Mouse (Mus musculus): ENCODE results near the gene Psmb6. TPM values are rescaled to one million over a fixed set of nuclear protein-coding genes. Genes with fewer than 3 reads are reported as not detected.
"Not testable (repeated sequence)": the region's sequence is repeated elsewhere in the genome, so short reads cannot be mapped to it uniquely, and the experiment has no call there.

Gene Psmb6
- polyA plus RNA-seq, 1 experiment from 2014 or later, result 792 TPM

DNA sequence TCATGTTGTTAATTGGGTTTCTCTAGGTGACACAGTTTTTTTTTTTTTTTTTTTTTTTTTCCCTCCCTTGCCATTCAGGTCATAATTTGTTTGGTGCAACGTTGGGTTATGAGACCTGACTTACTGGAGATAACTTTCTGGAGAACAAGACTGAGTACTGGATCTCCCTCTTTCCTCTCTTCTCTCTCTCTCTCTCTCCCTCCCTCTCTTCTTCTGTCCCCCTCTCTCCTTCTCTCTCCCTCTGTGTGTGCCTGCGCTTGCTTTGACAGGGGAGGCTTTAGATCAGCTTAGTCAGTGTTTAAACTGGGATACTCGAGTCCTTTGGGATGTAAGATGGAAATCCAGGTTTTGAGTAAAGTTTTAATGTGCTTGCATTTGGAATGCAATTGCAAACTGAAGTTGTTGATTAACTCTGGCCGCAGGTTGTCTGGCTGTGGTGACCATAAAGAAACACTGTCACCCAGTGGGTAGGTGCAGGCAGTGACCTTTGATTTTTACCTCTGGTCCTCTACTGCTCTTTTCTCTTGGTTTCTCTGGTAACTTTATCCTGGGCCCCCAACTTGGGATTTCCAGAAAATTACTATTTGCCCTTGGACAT lies 39.2 kb downstream of the Psmb6 start:
- H3K9ac ChIP-seq (ENCODE audit: low read length), result peak overlapping the region; percentile 73; the same call in 1 of the 2 replicates
- peak overlapping the region; percentile 81 for H3K27ac ChIP-seq (ENCODE audit: low read depth)
- peaks cover 7% of the 10 kb centered on the region; the same call in 1 of the 2 replicates for H3K36me3 ChIP-seq (ENCODE audit: control insufficient read depth, insufficient read depth, low read length)
- 25% methylated on average over 4 of the region's 4 CpGs for WGBS
- no peaks in the 10 kb centered on the region for H3K9me3 ChIP-seq (ENCODE audit: control insufficient read depth, low read length)
- H3K27me3 ChIP-seq (replicated peaks; ENCODE audit: control insufficient read depth, insufficient read depth, low read length), result no peaks in the 10 kb centered on the region
- no peak for ATAC-seq (replicated peaks; ENCODE audit: low FRiP score, low TSS enrichment, low read depth)
- H3K4me1 ChIP-seq (replicated peaks; ENCODE audit: control insufficient read depth, insufficient read depth, low read length), result peaks cover 31% of the 10 kb centered on the region; the same call in 1 of the 2 replicates
- peak overlapping the region; percentile 78 for H3K4me2 ChIP-seq (ENCODE audit: low read length)
- DNase-seq (ENCODE audit: low spot score), result no peak
- H3K4me3 ChIP-seq (ENCODE audit: low read depth, low read length), result peak overlapping the region; percentile 85

GRCm38 (mm10) chr11:70566586-70566985 lies 41.4 kb downstream of the Psmb6 start:
- Histone ChIP-seq H3K4me2 (ENCODE audit: low read length) (no peak overlapping the region), H3K4me1 (replicated peaks; ENCODE audit: control insufficient read depth, insufficient read depth, low read length) (peaks cover 30% of the 10 kb centered on the region; the same call in 1 of the 2 replicates), H3K27ac (ENCODE audit: low read depth) (no peak overlapping the region), H3K36me3 (ENCODE audit: control insufficient read depth, insufficient read depth, low read length) (peaks cover 7% of the 10 kb centered on the region; the same call in 1 of the 2 replicates), H3K27me3 (replicated peaks; ENCODE audit: control insufficient read depth, insufficient read depth, low read length) (no peaks in the 10 kb centered on the region), H3K9me3 (ENCODE audit: control insufficient read depth, low read length) (no peaks in the 10 kb centered on the region), H3K9ac (ENCODE audit: low read length) (no peak overlapping the region), H3K4me3 (ENCODE audit: low read depth, low read length) (no peak overlapping the region)
- ATAC-seq (replicated peaks; ENCODE audit: low FRiP score, low TSS enrichment, low read depth) (no peak), DNase-seq (ENCODE audit: low spot score) (no peak)
- WGBS, result 69% methylated on average over 7 of the region's 7 CpGs

- not testable (repeated sequence) for ATAC-seq (replicated peaks; ENCODE audit: low FRiP score, low TSS enrichment, low read depth); H3K9me3 ChIP-seq (ENCODE audit: control insufficient read depth, low read length); DNase-seq (ENCODE audit: low spot score)
Observed at GRCm38 (mm10) chr11:70570614-70571013, 45.4 kb downstream of the Psmb6 start.

GRCm38 (mm10) chr11:70571641-70572040 lies 46.5 kb downstream of the Psmb6 start:
- Histone ChIP-seq H3K4me1 (replicated peaks; ENCODE audit: control insufficient read depth, insufficient read depth, low read length) (0 out of 2 replicates have a peak, but pooled peaks cover 4% of the 10 kb centered on the region), H3K4me3 (ENCODE audit: low read depth, low read length) (no peak overlapping the region), H3K27ac (ENCODE audit: low read depth) (no peak overlapping the region), H3K36me3 (ENCODE audit: control insufficient read depth, insufficient read depth, low read length) (peaks cover 7% of the 10 kb centered on the region; the same call in 1 of the 2 replicates), H3K9ac (ENCODE audit: low read length) (no peak overlapping the region), H3K4me2 (ENCODE audit: low read length) (no peak overlapping the region), H3K9me3 (ENCODE audit: control insufficient read depth, low read length) (no peaks in the 10 kb centered on the region), H3K27me3 (replicated peaks; ENCODE audit: control insufficient read depth, insufficient read depth, low read length) (no peaks in the 10 kb centered on the region)
- DNase-seq (ENCODE audit: low spot score) (no peak), ATAC-seq (replicated peaks; ENCODE audit: low FRiP score, low TSS enrichment, low read depth) (no peak)
- WGBS, result 91% methylated on average over 1 of the region's 1 CpGs

More at GRCm38 (mm10) chr11:70570614-70571013, 45.4 kb downstream of the Psmb6 start:
- not testable (repeated sequence) for H3K4me3 ChIP-seq (ENCODE audit: low read depth, low read length); H3K27ac ChIP-seq (ENCODE audit: low read depth); H3K4me2 ChIP-seq (ENCODE audit: low read length); H3K36me3 ChIP-seq (ENCODE audit: control insufficient read depth, insufficient read depth, low read length); H3K27me3 ChIP-seq (replicated peaks; ENCODE audit: control insufficient read depth, insufficient read depth, low read length); H3K9ac ChIP-seq (ENCODE audit: low read length)
- peaks cover 10% of the 10 kb centered on the region; the same call in 1 of the 2 replicates for H3K4me1 ChIP-seq (replicated peaks; ENCODE audit: control insufficient read depth, insufficient read depth, low read length)
- WGBS, result 97% methylated on average over 1 of the region's 1 CpGs

DNA sequence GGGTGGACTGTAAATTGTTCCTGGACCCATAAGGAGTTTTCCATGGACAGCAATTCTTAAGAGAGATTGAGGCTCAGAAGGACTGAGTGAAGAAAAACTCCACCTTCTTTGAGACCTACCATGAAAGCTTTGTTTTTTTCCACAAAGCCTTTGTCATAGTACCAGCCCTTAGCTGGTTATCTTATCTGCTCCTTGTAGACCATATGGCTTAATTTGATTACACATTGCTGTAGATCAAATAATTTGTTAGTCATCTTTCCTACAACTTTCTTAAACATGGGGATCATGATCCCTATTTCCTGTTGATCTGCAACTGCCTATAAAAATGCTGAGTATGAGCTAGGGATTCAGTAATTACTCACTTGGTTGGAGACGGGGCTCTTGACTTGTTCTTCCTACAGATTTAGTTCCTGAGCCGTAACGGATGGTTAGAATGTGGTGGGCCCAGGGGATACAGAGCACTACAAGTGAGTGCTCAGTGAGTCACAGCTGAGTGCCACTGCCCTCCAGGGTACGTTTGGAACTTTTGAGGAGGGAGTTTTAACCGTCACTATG lies 47.3 kb downstream of the Psmb6 start:
- Histone ChIP-seq H3K4me3 (ENCODE audit: low read depth, low read length) (no peak overlapping the region), H3K9me3 (ENCODE audit: control insufficient read depth, low read length) (no peaks in the 10 kb centered on the region), H3K4me2 (ENCODE audit: low read length) (no peak overlapping the region), H3K27ac (ENCODE audit: low read depth) (no peak overlapping the region), H3K36me3 (ENCODE audit: control insufficient read depth, insufficient read depth, low read length) (0 out of 2 replicates have a peak, but pooled peaks cover 3% of the 10 kb centered on the region), H3K4me1 (replicated peaks; ENCODE audit: control insufficient read depth, insufficient read depth, low read length) (peaks cover 9% of the 10 kb centered on the region), H3K9ac (ENCODE audit: low read length) (no peak overlapping the region), H3K27me3 (replicated peaks; ENCODE audit: control insufficient read depth, insufficient read depth, low read length) (no peaks in the 10 kb centered on the region)
- DNase-seq (ENCODE audit: low spot score) (no peak), ATAC-seq (replicated peaks; ENCODE audit: low FRiP score, low TSS enrichment, low read depth) (no peak)
- 54% methylated on average over 5 of the region's 5 CpGs for WGBS

- Histone ChIP-seq H3K27ac (ENCODE audit: low read depth) (no peak overlapping the region), H3K27me3 (replicated peaks; ENCODE audit: control insufficient read depth, insufficient read depth, low read length) (no peaks in the 10 kb centered on the region), H3K4me1 (replicated peaks; ENCODE audit: control insufficient read depth, insufficient read depth, low read length) (peaks cover 23% of the 10 kb centered on the region), H3K4me3 (ENCODE audit: low read depth, low read length) (no peak overlapping the region), H3K9ac (ENCODE audit: low read length) (no peak overlapping the region), H3K4me2 (ENCODE audit: low read length) (no peak overlapping the region), H3K9me3 (ENCODE audit: control insufficient read depth, low read length) (no peaks in the 10 kb centered on the region), H3K36me3 (ENCODE audit: control insufficient read depth, insufficient read depth, low read length) (0 out of 2 replicates have a peak, but pooled peaks cover 3% of the 10 kb centered on the region)
- no peak for ATAC-seq (replicated peaks; ENCODE audit: low FRiP score, low TSS enrichment, low read depth)
- 80% methylated on average over 6 of the region's 6 CpGs for WGBS
- DNase-seq (ENCODE audit: low spot score), result no peak
Observed at GRCm38 (mm10) chr11:70573872-70574271, 48.7 kb downstream of the Psmb6 start.

GRCm38 (mm10) chr11:70577201-70577600 lies 52.0 kb downstream of the Psmb6 start:
- Histone ChIP-seq H3K27ac (ENCODE audit: low read depth) (no peak overlapping the region), H3K27me3 (replicated peaks; ENCODE audit: control insufficient read depth, insufficient read depth, low read length) (no peaks in the 10 kb centered on the region), H3K4me1 (replicated peaks; ENCODE audit: control insufficient read depth, insufficient read depth, low read length) (peaks cover 45% of the 10 kb centered on the region), H3K36me3 (ENCODE audit: control insufficient read depth, insufficient read depth, low read length) (0 out of 2 replicates have a peak, but pooled peaks cover 3% of the 10 kb centered on the region), H3K9me3 (ENCODE audit: control insufficient read depth, low read length) (no peaks in the 10 kb centered on the region), H3K4me3 (ENCODE audit: low read depth, low read length) (no peak overlapping the region), H3K9ac (ENCODE audit: low read length) (no peak overlapping the region), H3K4me2 (ENCODE audit: low read length) (no peak overlapping the region)
- WGBS, result 73% methylated on average over 3 of the region's 3 CpGs
- no peak for DNase-seq (ENCODE audit: low spot score)
- no peak for ATAC-seq (replicated peaks; ENCODE audit: low FRiP score, low TSS enrichment, low read depth)
